ENCODE assay signal across 17 mouse cellular contexts in the genomic region with DNA sequence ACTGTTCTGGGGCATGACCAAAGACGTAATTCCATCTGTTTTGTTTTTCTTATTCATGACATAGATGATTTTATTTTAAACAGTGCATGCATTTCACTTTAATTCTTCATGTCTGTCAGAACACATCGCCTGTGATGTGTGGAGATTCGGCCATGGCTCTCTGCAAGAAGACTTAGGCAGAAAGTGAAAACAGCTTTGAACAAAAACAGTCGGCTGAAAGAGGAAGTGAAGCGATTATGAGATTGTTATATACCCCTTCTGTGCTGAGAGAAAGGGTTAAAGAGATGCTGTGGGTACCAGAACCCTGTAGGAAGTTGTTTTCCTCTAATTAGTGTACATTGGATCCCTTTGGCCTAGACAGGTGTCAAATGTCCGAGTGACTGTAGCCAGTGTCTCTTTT.
"Had no signal": no experiment of that assay in that cellular context is flagged by ENCODE, and none has a peak within 500 bp of the region (broad histone marks: within the 10 kb centered on the region; RNA-seq: fewer than 3 reads in every experiment).

No protein-coding gene starts in this region.

- H3K27ac ChIP-seq: limb, embryonic 12.5 days; limb, embryonic 15.5 days; liver, embryonic 14.5 days; midbrain, embryonic 10.5 days; neural tube, embryonic 12.5 days; neural tube, embryonic 15.5 days; stomach, postnatal 0 days had no signal

- ATAC-seq: liver, postnatal 0 days had no signal

- DNase-seq: kidney, adult 8-10 months; left cerebral cortex, postnatal 4 days; liver, postnatal 0 days; right cerebral cortex, postnatal 14 days; right cerebral cortex, postnatal 4 days; thymus, adult 2 months; thymus, postnatal 14 days; thymus, postnatal 4 days had no signal

- H3K27me3 ChIP-seq: kidney, embryonic 15.5 days; limb, embryonic 12.5 days; limb, embryonic 15.5 days; neural tube, embryonic 12.5 days; neural tube, embryonic 15.5 days had no signal

- H3K36me3 ChIP-seq: kidney, embryonic 15.5 days; limb, embryonic 12.5 days; limb, embryonic 15.5 days; midbrain, embryonic 10.5 days; neural tube, embryonic 12.5 days; neural tube, embryonic 15.5 days had no signal

- H3K9ac ChIP-seq: kidney, embryonic 15.5 days; limb, embryonic 12.5 days; limb, embryonic 15.5 days; liver, embryonic 14.5 days; liver, postnatal 0 days; lung, embryonic 14.5 days; neural tube, embryonic 12.5 days; neural tube, embryonic 15.5 days had no signal

- H3K4me2 ChIP-seq: limb, embryonic 15.5 days had no signal

- H3K4me3 ChIP-seq: kidney, embryonic 15.5 days; limb, embryonic 12.5 days; limb, embryonic 15.5 days; midbrain, embryonic 10.5 days; neural tube, embryonic 12.5 days; neural tube, embryonic 15.5 days had no signal

- H3K9me3 ChIP-seq: kidney, embryonic 15.5 days; limb, embryonic 12.5 days; limb, embryonic 15.5 days; midbrain, embryonic 10.5 days; neural tube, embryonic 12.5 days; neural tube, embryonic 15.5 days had no signal
